Mouse (Mus musculus) E14TG2a.4 (cell line): Measurements from ENCODE around the gene Cc2d1a.

ENCODE experiments used
- CTCF ChIP-seq: conservative IDR thresholded peaks from 2 replicates; pipeline ENCODE4 v1.5.1; 2014; ENCODE audit warnings: low read length
- NANOG ChIP-seq: IDR thresholded peaks from 2 replicates; pipeline ENCODE4 v1.6.1; 2014; ENCODE audit warnings: borderline replicate concordance, low read length, mixed read lengths

- TF ChIP-seq CTCF, result no peak
- TF ChIP-seq NANOG, result no peak
Measured at GRCm38 (mm10) chr8:84183261-84184084, 35.7 kb upstream of the Cc2d1a start.
